Comparison of ENCODE assay signal across 19 mouse cellular contexts in the genomic region with DNA sequence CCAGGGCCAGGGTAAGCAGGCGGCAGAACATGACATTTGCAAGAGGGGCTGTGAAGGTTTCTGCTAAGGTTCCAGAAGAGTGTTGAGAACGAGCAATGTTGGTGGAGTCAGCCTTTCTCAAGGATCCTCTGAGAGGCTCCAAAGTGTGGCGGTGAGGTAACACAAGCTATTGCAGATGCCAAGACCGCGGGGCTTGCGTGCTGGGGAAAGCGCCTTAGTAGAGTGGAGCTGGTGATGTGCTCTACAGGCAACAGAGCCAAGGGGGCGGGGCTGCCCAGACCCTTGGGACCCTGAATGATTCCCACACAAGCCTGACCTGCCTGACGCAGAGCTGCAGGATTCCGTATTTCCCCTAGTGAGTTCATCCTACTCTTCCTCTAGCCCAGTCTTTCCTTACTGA.
DNase-seq lines count a peak whose midpoint lies in the region; TF ChIP-seq lines count a peak whose summit lies in the region.
"Had no signal": no experiment of that assay in that cellular context is flagged by ENCODE, and none has a peak within 500 bp of the region (broad histone marks: within the 10 kb centered on the region; RNA-seq: fewer than 3 reads in every experiment).

No protein-coding gene starts in this region.

- intact Hi-C loops in gastrocnemius, postnatal 14 days (cut with DNase I; ENCODE audit: low total_unique reads): no loop called here
- intact Hi-C loops in gastrocnemius, postnatal 36 days (cut with DNase I): no loop called here

- TF ChIP-seq POLR2A in lung, adult 2 months (IDR thresholded peaks at IDR 0.05; ENCODE audit: borderline replicate concordance, extremely low read depth, low read depth, low read length): no peak

- TF ChIP-seq CTCF in lung, adult 2 months (IDR thresholded peaks at IDR 0.05; ENCODE audit: insufficient read depth, low read length): no peak

- WGBS in lung, adult 2 months: 83% methylated on average over 10 of the region's 10 CpGs

- no peak overlapping the region for H3K4me3 ChIP-seq in lung, adult 2 months (replicated peaks; ENCODE audit: extremely low read depth, low read depth, low read length)
- H3K4me3 ChIP-seq: embryonic facial prominence, embryonic 15.5 days; forebrain, embryonic 15.5 days; heart, embryonic 15.5 days; hindbrain, embryonic 15.5 days; limb, embryonic 10.5 days; liver, embryonic 15.5 days; myocyte; stomach, embryonic 15.5 days had no signal

- no peaks in the 10 kb centered on the region for H3K4me1 ChIP-seq in lung, adult 2 months (ENCODE audit: control insufficient read depth, insufficient read depth, low read length)
- H3K4me1 ChIP-seq: embryonic facial prominence, embryonic 15.5 days; forebrain, embryonic 15.5 days; heart, embryonic 15.5 days; hindbrain, embryonic 15.5 days; limb, embryonic 10.5 days; liver, embryonic 15.5 days; stomach, embryonic 15.5 days had no signal

- peak; percentile 13 for DNase-seq in gastrocnemius, postnatal 14 days
- DNase-seq in gastrocnemius, postnatal 36 days: no peak
- peak; percentile 9 for DNase-seq in lung, postnatal 36 days
- DNase-seq in lung, adult 2 months: no peak
- DNase-seq in thymus, postnatal 4 days: peak; percentile 56
- DNase-seq in thymus, adult 18-20 months: no peak
- no peak for DNase-seq in embryo, embryonic 9.5 days (ENCODE audit: extremely low spot score)
- DNase-seq: adrenal gland, postnatal 10 days; cerebellum, adult 2 months; kidney, adult 2 months; liver had no signal

Comparison
In these comparisons a context has a peak if more than half of its experiments do, and no peak if none do; other contexts are left out.
1. DNase-seq: peak in gastrocnemius, postnatal 14 days (single experiment), lung, postnatal 36 days (single experiment) and thymus, postnatal 4 days (single experiment); none in gastrocnemius, postnatal 36 days (0 of 2), lung, adult 2 months (single experiment), thymus, adult 18-20 months (0 of 2) and embryo, embryonic 9.5 days (single experiment).